Mouse (Mus musculus): Measurements from ENCODE around the gene Asf1b.

The Asf1b gene

GRCm38 (mm10) chr8:83937645-83938044 lies 17.7 kb upstream of the Asf1b start:
- DNase-seq (ENCODE audit: low read depth, low spot score): no peak
- Histone ChIP-seq H3K36me3 (ENCODE audit: control insufficient read depth, insufficient read depth, low read length, poor library complexity, severe bottlenecking) (no peaks in the 10 kb centered on the region), H3K27me3 (ENCODE audit: control insufficient read depth, insufficient read depth, low read length, poor library complexity, severe bottlenecking) (no peaks in the 10 kb centered on the region)

GRCm38 (mm10) chr8:83938330-83938729 lies 17.0 kb upstream of the Asf1b start:
- H3K27me3 ChIP-seq (ENCODE audit: control insufficient read depth, insufficient read depth, low read length, poor library complexity, severe bottlenecking): no peaks in the 10 kb centered on the region
- no peaks in the 10 kb centered on the region for H3K36me3 ChIP-seq (ENCODE audit: control insufficient read depth, insufficient read depth, low read length, poor library complexity, severe bottlenecking)
- DNase-seq (ENCODE audit: low read depth, low spot score): no peak

- Histone ChIP-seq H3K27me3 (ENCODE audit: control insufficient read depth, insufficient read depth, low read length, poor library complexity, severe bottlenecking) (no peaks in the 10 kb centered on the region), H3K36me3 (ENCODE audit: control insufficient read depth, insufficient read depth, low read length, poor library complexity, severe bottlenecking) (no peaks in the 10 kb centered on the region)
- DNase-seq (ENCODE audit: low read depth, low spot score): no peak
Measured at GRCm38 (mm10) chr8:83941066-83941677, 14.1 kb upstream of the Asf1b start.

GRCm38 (mm10) chr8:83942446-83942845 lies 12.9 kb upstream of the Asf1b start:
- Histone ChIP-seq H3K36me3 (ENCODE audit: control insufficient read depth, insufficient read depth, low read length, poor library complexity, severe bottlenecking) (no peaks in the 10 kb centered on the region), H3K27me3 (ENCODE audit: control insufficient read depth, insufficient read depth, low read length, poor library complexity, severe bottlenecking) (no peaks in the 10 kb centered on the region)
- DNase-seq (ENCODE audit: low read depth, low spot score): no peak

DNA sequence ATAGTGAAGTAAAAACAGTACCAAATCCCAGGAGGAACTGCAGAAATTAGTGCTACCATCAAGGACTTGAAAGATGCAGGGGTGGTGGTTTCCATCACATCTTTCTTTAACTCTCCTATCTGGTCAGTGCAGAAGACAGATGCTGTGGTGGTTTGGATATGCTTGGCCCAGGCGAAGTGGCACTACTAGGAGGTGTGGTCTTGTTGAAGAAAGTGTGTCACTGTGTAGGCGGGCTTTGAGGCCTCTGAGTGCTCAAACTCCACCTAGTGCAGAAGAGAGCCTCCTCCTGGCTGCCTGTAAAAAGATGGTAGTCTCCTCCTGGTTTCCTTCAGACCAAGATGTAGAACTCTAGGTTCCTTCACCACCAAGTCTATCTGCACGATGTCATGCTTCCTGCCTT lies 9.8 kb upstream of the Asf1b start:
- Histone ChIP-seq H3K27me3 (ENCODE audit: control insufficient read depth, insufficient read depth, low read length, poor library complexity, severe bottlenecking) (no peaks in the 10 kb centered on the region), H3K36me3 (ENCODE audit: control insufficient read depth, insufficient read depth, low read length, poor library complexity, severe bottlenecking) (no peaks in the 10 kb centered on the region)
- no peak for DNase-seq (ENCODE audit: low read depth, low spot score)

DNA sequence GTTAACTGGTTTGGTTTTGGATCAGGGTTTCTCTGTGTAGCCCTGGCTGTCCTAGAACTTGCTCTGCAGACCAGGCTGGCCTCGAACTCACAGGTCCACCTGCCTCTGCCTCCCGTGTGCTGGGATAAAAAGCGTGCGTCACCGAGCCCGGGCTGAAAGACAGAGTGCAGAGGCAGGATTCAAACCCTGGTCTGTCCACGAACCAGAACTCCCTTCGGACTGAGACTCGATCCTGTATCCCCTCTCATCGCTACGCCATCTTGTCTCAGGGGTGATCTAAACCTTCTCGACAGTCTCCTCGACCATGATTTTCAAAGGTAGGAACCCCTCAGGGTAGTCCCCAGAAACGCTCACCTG lies 580 bp upstream of the Asf1b start:
- Histone ChIP-seq H3K36me3 (ENCODE audit: control insufficient read depth, insufficient read depth, low read length, poor library complexity, severe bottlenecking) (no peaks in the 10 kb centered on the region), H3K27me3 (ENCODE audit: control insufficient read depth, insufficient read depth, low read length, poor library complexity, severe bottlenecking) (no peaks in the 10 kb centered on the region)
- DNase-seq (ENCODE audit: low read depth, low spot score): no peak

DNA sequence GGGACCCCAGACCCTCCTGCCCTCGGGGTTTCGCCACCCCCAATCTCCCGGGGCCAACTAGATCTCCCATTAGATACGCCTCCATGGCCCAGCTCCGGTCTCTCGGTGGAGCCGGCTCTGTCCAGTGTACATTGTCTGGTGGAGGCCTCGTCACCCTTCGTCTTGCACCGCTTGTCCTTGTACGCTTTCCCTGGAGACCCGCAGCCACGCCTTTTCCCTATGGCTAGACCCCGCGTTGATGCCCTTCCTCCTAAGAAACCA lies 581 bp downstream of the Asf1b start:
- no peaks in the 10 kb centered on the region for H3K36me3 ChIP-seq (ENCODE audit: control insufficient read depth, insufficient read depth, low read length, poor library complexity, severe bottlenecking)
- DNase-seq (ENCODE audit: low read depth, low spot score): no peak
- H3K27me3 ChIP-seq (ENCODE audit: control insufficient read depth, insufficient read depth, low read length, poor library complexity, severe bottlenecking): no peaks in the 10 kb centered on the region

GRCm38 (mm10) chr8:83956789-83957188 lies 1.5 kb downstream of the Asf1b start:
- no peaks in the 10 kb centered on the region for H3K27me3 ChIP-seq (ENCODE audit: control insufficient read depth, insufficient read depth, low read length, poor library complexity, severe bottlenecking)
- H3K36me3 ChIP-seq (ENCODE audit: control insufficient read depth, insufficient read depth, low read length, poor library complexity, severe bottlenecking): no peaks in the 10 kb centered on the region
- DNase-seq (ENCODE audit: low read depth, low spot score): peak; percentile 63

- Histone ChIP-seq H3K27me3 (ENCODE audit: control insufficient read depth, insufficient read depth, low read length, poor library complexity, severe bottlenecking) (no peaks in the 10 kb centered on the region), H3K36me3 (ENCODE audit: control insufficient read depth, insufficient read depth, low read length, poor library complexity, severe bottlenecking) (no peaks in the 10 kb centered on the region)
- DNase-seq (ENCODE audit: low read depth, low spot score): no peak
Measured at GRCm38 (mm10) chr8:83964015-83964765, 8.9 kb downstream of the Asf1b start.

DNA sequence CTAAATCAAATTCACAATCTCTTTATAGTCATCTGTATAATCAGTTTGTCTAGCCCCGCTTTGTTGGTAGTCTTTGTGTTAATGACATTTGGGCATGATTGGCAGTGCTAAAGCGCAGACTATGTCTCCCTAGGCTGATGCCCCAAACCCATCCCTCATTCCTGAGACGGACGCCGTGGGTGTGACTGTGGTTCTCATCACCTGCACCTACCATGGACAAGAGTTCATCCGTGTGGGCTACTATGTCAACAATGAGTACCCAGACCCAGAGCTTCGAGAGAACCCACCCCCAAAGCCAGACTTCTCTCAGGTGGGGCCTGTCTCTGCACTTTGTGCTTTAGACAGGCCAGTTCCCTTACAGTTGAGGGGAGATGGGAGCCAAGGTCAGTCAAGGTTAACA lies 12.4 kb downstream of the Asf1b start:
- no peaks in the 10 kb centered on the region for H3K27me3 ChIP-seq (ENCODE audit: control insufficient read depth, insufficient read depth, low read length, poor library complexity, severe bottlenecking)
- DNase-seq (ENCODE audit: low read depth, low spot score): no peak
- H3K36me3 ChIP-seq (ENCODE audit: control insufficient read depth, insufficient read depth, low read length, poor library complexity, severe bottlenecking): no peaks in the 10 kb centered on the region

GRCm38 (mm10) chr8:83971121-83971520 lies 15.8 kb downstream of the Asf1b start:
- Histone ChIP-seq H3K36me3 (ENCODE audit: control insufficient read depth, insufficient read depth, low read length, poor library complexity, severe bottlenecking) (no peaks in the 10 kb centered on the region), H3K27me3 (ENCODE audit: control insufficient read depth, insufficient read depth, low read length, poor library complexity, severe bottlenecking) (no peaks in the 10 kb centered on the region)
- no peak for DNase-seq (ENCODE audit: low read depth, low spot score)

DNA sequence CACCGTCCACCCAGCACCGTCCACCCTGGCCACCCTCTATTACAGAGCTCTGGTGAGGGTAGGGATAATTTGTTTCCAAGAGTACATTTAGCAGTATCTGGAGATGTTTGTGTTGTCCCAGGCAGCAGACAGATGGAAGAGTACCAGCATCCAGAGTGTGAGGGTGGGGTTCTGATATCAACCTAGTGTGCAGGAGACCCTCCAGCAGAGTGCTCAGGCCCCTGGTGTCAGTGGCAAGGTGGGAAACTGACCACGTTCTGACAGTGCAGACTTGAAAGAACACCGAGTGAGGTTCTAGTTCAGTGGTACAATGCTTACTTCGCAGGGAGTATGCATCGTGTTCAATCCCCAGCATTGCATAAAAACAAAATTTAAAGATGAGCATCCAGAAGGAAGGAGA lies 16.4 kb downstream of the Asf1b start:
- Histone ChIP-seq H3K36me3 (ENCODE audit: control insufficient read depth, insufficient read depth, low read length, poor library complexity, severe bottlenecking) (no peaks in the 10 kb centered on the region), H3K27me3 (ENCODE audit: control insufficient read depth, insufficient read depth, low read length, poor library complexity, severe bottlenecking) (no peaks in the 10 kb centered on the region)
- no peak for DNase-seq (ENCODE audit: low read depth, low spot score)

GRCm38 (mm10) chr8:83972150-83973120 lies 17.1 kb downstream of the Asf1b start, which contains the start of gene Prkaca:
Gene Prkaca (plus strand): TSS chr8:83972993.
- peak; percentile 98 for DNase-seq (ENCODE audit: low read depth, low spot score)
- H3K27me3 ChIP-seq (ENCODE audit: control insufficient read depth, insufficient read depth, low read length, poor library complexity, severe bottlenecking): no peaks in the 10 kb centered on the region
- H3K36me3 ChIP-seq (ENCODE audit: control insufficient read depth, insufficient read depth, low read length, poor library complexity, severe bottlenecking): no peaks in the 10 kb centered on the region

- Histone ChIP-seq H3K36me3 (ENCODE audit: control insufficient read depth, insufficient read depth, low read length, poor library complexity, severe bottlenecking) (no peaks in the 10 kb centered on the region), H3K27me3 (ENCODE audit: control insufficient read depth, insufficient read depth, low read length, poor library complexity, severe bottlenecking) (no peaks in the 10 kb centered on the region)
- DNase-seq (ENCODE audit: low read depth, low spot score): peak; percentile 37
Measured at GRCm38 (mm10) chr8:83973161-83974031, 18.1 kb downstream of the Asf1b start.
